ENCODE assay signal across 10 mouse cellular contexts in the genomic region with DNA sequence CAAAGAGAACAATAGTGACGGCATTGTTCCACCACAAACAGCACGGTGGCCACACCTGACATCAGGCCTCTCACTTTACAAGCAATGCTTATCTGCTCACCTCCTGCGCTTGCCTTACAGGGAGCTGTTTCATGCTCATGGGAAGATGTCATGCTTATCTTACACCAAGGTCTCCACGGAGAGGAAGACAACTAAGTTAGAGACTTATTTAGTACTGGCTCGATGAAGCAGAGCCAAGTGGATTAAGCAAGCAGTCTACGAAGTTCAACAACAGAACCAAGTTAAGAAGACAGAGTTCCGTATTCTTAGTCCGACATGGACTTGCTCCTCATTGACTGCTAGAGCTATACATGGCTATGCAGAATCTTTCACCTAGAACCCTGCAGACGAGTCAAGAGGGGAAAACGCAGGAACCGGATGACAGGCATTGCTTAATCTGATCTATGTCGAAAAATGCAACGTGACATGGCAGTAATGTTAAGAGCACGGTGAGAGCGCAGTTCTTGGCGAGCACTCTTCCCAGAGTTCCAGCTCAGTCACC. TPM values are rescaled to one million over a fixed set of nuclear protein-coding genes. Genes with fewer than 3 reads are reported as not detected.
A peak's percentile ranks its signal among the peaks of the same experiment; 100 is the strongest.
DNase-seq lines count a peak whose midpoint lies in the region; ATAC-seq and TF ChIP-seq lines count a peak whose summit lies in the region.
"Had no signal": no experiment of that assay in that cellular context is flagged by ENCODE, and none has a peak within 500 bp of the region (broad histone marks: within the 10 kb centered on the region; RNA-seq: fewer than 3 reads in every experiment).

No protein-coding gene starts in this region.

- no peak for TF ChIP-seq CTCF in cerebellum, adult 2 months (IDR thresholded peaks at IDR 0.05; ENCODE audit: borderline replicate concordance, insufficient read depth, low read depth, low read length)

- H3K4me1 ChIP-seq in cerebellum, adult 2 months (ENCODE audit: control insufficient read depth, insufficient read depth, low read length) = peaks cover 16% of the 10 kb centered on the region; the same call in 1 of the 2 replicates
- peaks cover 73% of the 10 kb centered on the region for H3K4me1 ChIP-seq in erythroblast, embryonic 14.5 days (ENCODE audit: control insufficient read depth)
- H3K4me1 ChIP-seq in megakaryocyte, embryonic 14.5 days = peaks cover 72% of the 10 kb centered on the region
- peaks cover 4% of the 10 kb centered on the region; the same call in 1 of the 2 replicates for H3K4me1 ChIP-seq in forebrain, embryonic 11.5 days (replicated peaks; ENCODE audit: control insufficient read depth, insufficient read depth, low read length)

- H3K4me3 ChIP-seq in cerebellum, adult 2 months (replicated peaks; ENCODE audit: insufficient read depth, low read depth, low read length) = peak overlapping the region; percentile 9
- peak overlapping the region; percentile 95 for H3K4me3 ChIP-seq in erythroblast, embryonic 14.5 days (replicated peaks)
- H3K4me3 ChIP-seq in megakaryocyte, embryonic 14.5 days (replicated peaks) = peak overlapping the region; percentile 64
- H3K4me3 ChIP-seq in forebrain, embryonic 11.5 days (ENCODE audit: low read depth, low read length) = no peak overlapping the region
- H3K4me3 ChIP-seq: embryonic facial prominence, embryonic 12.5 days had no signal

- no peak for TF ChIP-seq POLR2A in cerebellum, adult 2 months (IDR thresholded peaks at IDR 0.05; ENCODE audit: borderline replicate concordance, insufficient read depth, low read length)

- no peaks in the 10 kb centered on the region for H3K9me3 ChIP-seq in erythroblast, embryonic 14.5 days (ENCODE audit: control insufficient read depth, low read length)
- no peaks in the 10 kb centered on the region for H3K9me3 ChIP-seq in megakaryocyte, embryonic 14.5 days
- H3K9me3 ChIP-seq in forebrain, embryonic 11.5 days (ENCODE audit: control insufficient read depth, low read length) = no peaks in the 10 kb centered on the region
- H3K9me3 ChIP-seq: embryonic facial prominence, embryonic 12.5 days; kidney, embryonic 15.5 days had no signal

- 47% methylated on average over 16 of the region's 16 CpGs for WGBS in cerebellum, adult 2 months
- 93% methylated on average over 16 of the region's 16 CpGs for WGBS in forebrain, embryonic 11.5 days

- no peaks in the 10 kb centered on the region for H3K27me3 ChIP-seq in cerebellum, adult 2 months (ENCODE audit: control insufficient read depth, insufficient read depth, low read length)
- no peaks in the 10 kb centered on the region for H3K27me3 ChIP-seq in erythroblast, embryonic 14.5 days (ENCODE audit: control insufficient read depth)
- no peaks in the 10 kb centered on the region for H3K27me3 ChIP-seq in megakaryocyte, embryonic 14.5 days (replicated peaks)
- H3K27me3 ChIP-seq in forebrain, embryonic 11.5 days (ENCODE audit: control insufficient read depth, insufficient read depth, low read length) = no peaks in the 10 kb centered on the region
- H3K27me3 ChIP-seq: embryonic facial prominence, embryonic 12.5 days; kidney, embryonic 15.5 days had no signal

- no peak overlapping the region for H3K4me2 ChIP-seq in forebrain, embryonic 11.5 days (ENCODE audit: low read depth, low read length, severe bottlenecking)

- H3K27ac ChIP-seq in cerebellum, adult 2 months (ENCODE audit: insufficient read depth, low read length) = no peak overlapping the region
- no peak overlapping the region for H3K27ac ChIP-seq in forebrain, embryonic 11.5 days (ENCODE audit: low read depth, low read length)
- H3K27ac ChIP-seq: embryonic facial prominence, embryonic 12.5 days; kidney, embryonic 15.5 days had no signal

- intact Hi-C loops in left cerebral cortex, postnatal 10 days (cut with DNase I) = no loop called here

- DNase-seq in cerebellum, adult 2 months = no peak
- DNase-seq in cerebellum, postnatal 14 days = no peak
- DNase-seq in ES-CJ7 (ENCODE audit: low read depth, low spot score) = peak; percentile 28
- DNase-seq in left cerebral cortex, adult 18-20 months (ENCODE audit: low spot score in 2 of 2) = no peak
- no peak for DNase-seq in forebrain, embryonic 11.5 days (ENCODE audit: low spot score)
- no peak for DNase-seq in left cerebral cortex, postnatal 10 days (ENCODE audit: extremely low spot score in 1 of 2, low spot score in 2 of 2)

- H3K36me3 ChIP-seq in erythroblast, embryonic 14.5 days (ENCODE audit: control insufficient read depth) = peaks cover 52% of the 10 kb centered on the region
- peaks cover 22% of the 10 kb centered on the region for H3K36me3 ChIP-seq in megakaryocyte, embryonic 14.5 days (replicated peaks; ENCODE audit: low read length)
- H3K36me3 ChIP-seq in forebrain, embryonic 11.5 days (ENCODE audit: control insufficient read depth, insufficient read depth, low read length) = no peaks in the 10 kb centered on the region
- H3K36me3 ChIP-seq: embryonic facial prominence, embryonic 12.5 days; kidney, embryonic 15.5 days had no signal

- no peak overlapping the region for H3K9ac ChIP-seq in forebrain, embryonic 11.5 days (ENCODE audit: low read length)
- H3K9ac ChIP-seq: embryonic facial prominence, embryonic 12.5 days; kidney, embryonic 15.5 days had no signal

- no peak for ATAC-seq in forebrain, embryonic 11.5 days (replicated peaks; ENCODE audit: low FRiP score)

RNA-seq across cellular contexts. Expression of a gene that starts 3.0 kb away (rescaled TPM):
- polyA plus RNA-seq in cerebellum, adult 2 months (2012; rRNA removed) = 79.6 and 86.3 TPM in 2 replicates
- 1.5 and 1.8 TPM in 2 replicates for polyA plus RNA-seq in erythroblast, embryonic 14.5 days (2012)
- 4.2 TPM in 1 of 2 replicates, not detected in the other for polyA plus RNA-seq in megakaryocyte, embryonic 14.5 days (2012; ENCODE audit: insufficient read depth, low replicate concordance)
- total RNA-seq in left cerebral cortex, adult 18-20 months (2021) = 10 to 100 TPM; 46.9 to 50.3 TPM
- polyA plus RNA-seq in forebrain, embryonic 11.5 days (2014; fragmentation: Nextera tagmentation; extraction: Ambion mirVana) = 29.4 and 31.0 TPM in 2 replicates
- total RNA-seq in left cerebral cortex, postnatal 10 days (2021) = 10 to 100 TPM; 43.0 to 52.3 TPM
